In genomic region chr7:137979361-137979760, GRCm38 (mm10) we compare ENCODE assay signal across 16 mouse cellular contexts.
DNase-seq lines count a peak whose midpoint lies in the region; TF ChIP-seq lines count a peak whose summit lies in the region.
"Had no signal": no experiment of that assay in that cellular context is flagged by ENCODE, and none has a peak within 500 bp of the region (broad histone marks: within the 10 kb centered on the region; RNA-seq: fewer than 3 reads in every experiment).

No protein-coding gene starts in this region.

- H3K4me1 ChIP-seq in liver, adult 2 months (ENCODE audit: control insufficient read depth, insufficient read depth, low read length): no peaks in the 10 kb centered on the region

- H3K27ac ChIP-seq in liver, adult 2 months (replicated peaks; ENCODE audit: insufficient read depth, low read depth, low read length): no peak overlapping the region

- WGBS in liver, adult 2 months: 48% methylated on average over 4 of the region's 4 CpGs

- H3K9ac ChIP-seq in liver, adult 2 months (ENCODE audit: low read depth, low read length): no peak overlapping the region

- H3K4me3 ChIP-seq in liver, adult 2 months (ENCODE audit: insufficient read depth, low read depth, low read length): no peak overlapping the region

- no peak for TF ChIP-seq POLR2A in liver, adult 2 months (IDR thresholded peaks at IDR 0.05; ENCODE audit: extremely low read depth, insufficient read depth, low read length)

- H3K79me2 ChIP-seq in liver, adult 2 months (ENCODE audit: control insufficient read depth, insufficient read depth, low read length): no peaks in the 10 kb centered on the region

- DNase-seq in heart, adult 11 months: peak; percentile 55
- no peak for DNase-seq in heart, postnatal 4 days
- peak; percentile 87 for DNase-seq in liver, adult 2 months (ENCODE audit: extremely low read depth, low read depth, low spot score)
- no peak for DNase-seq in liver
- DNase-seq: adrenal gland, adult 2 months; adrenal gland, adult 8-10 months; adrenal gland, postnatal 10 days; adrenal gland, postnatal 14 days; adrenal gland, postnatal 25 days; adrenal gland, postnatal 36 days; B cell, adult 2 months; cerebellum, adult 11 months; cerebellum, adult 11-12 months; cerebellum, adult 18-20 months had no signal

- H3K27me3 ChIP-seq in liver, adult 2 months (ENCODE audit: control insufficient read depth, insufficient read depth, low read length): no peaks in the 10 kb centered on the region
- H3K27me3 ChIP-seq: Patski had no signal

- H3K36me3 ChIP-seq in liver, adult 2 months (ENCODE audit: control insufficient read depth, insufficient read depth, low read length): no peaks in the 10 kb centered on the region
- H3K36me3 ChIP-seq: G1E had no signal

- TF ChIP-seq CTCF in liver, adult 2 months (IDR thresholded peaks at IDR 0.05; ENCODE audit: low read depth, low read length): no peak

Comparison
In these comparisons a context has a peak if more than half of its experiments do, and no peak if none do; other contexts are left out.
1. DNase-seq: peak in heart, adult 11 months (single experiment) and liver, adult 2 months (single experiment); none in heart, postnatal 4 days (single experiment) and liver (single experiment).